Mouse (Mus musculus) intestine, embryonic 16.5 days (tissue): ENCODE results near the gene Lcp1. TPM values are rescaled to one million over a fixed set of nuclear protein-coding genes. Genes with fewer than 3 reads are reported as not detected.
A peak's percentile ranks its signal among the peaks of the same experiment; 100 is the strongest.

Experiments used
- ATAC-seq: fragments of 200-750 bp; cut with Nextera tagmentation; 2 replicates; pipeline ENCODE4 v1.8.0; 2017; ENCODE audit warnings: moderate TSS enrichment, moderate library complexity
- H3K27ac ChIP-seq: fragments of 300-500 bp; sonication (generic); 2 replicates; pipeline ENCODE4 v1.5.1; 2014; ENCODE audit warnings: mild to moderate bottlenecking, low read length
- H3K27me3 ChIP-seq: fragments of 300-500 bp; sonication (generic); replicated peaks from 2 replicates; pipeline ENCODE4 v1.6.1; 2014; ENCODE audit warnings: low read length, control low read depth, mixed read lengths; ENCODE audit not compliant: control insufficient read depth, insufficient read depth
- H3K36me3 ChIP-seq: fragments of 300-500 bp; sonication (generic); 2 replicates; pipeline ENCODE4 v1.6.1; 2014; ENCODE audit warnings: low read length, control low read depth; ENCODE audit not compliant: control insufficient read depth, insufficient read depth
- H3K4me1 ChIP-seq: fragments of 300-500 bp; sonication (generic); 2 replicates; pipeline ENCODE4 v1.6.1; 2014; ENCODE audit warnings: low read length, control low read depth, mixed read lengths; ENCODE audit not compliant: control insufficient read depth, insufficient read depth
- H3K4me2 ChIP-seq: fragments of 300-500 bp; sonication (generic); 2 replicates; pipeline ENCODE4 v1.6.1; 2014; ENCODE audit warnings: low read depth, low read length, control low read depth
- H3K4me3 ChIP-seq: fragments of 300-500 bp; sonication (generic); 2 replicates; pipeline ENCODE4 v1.5.1; 2014; ENCODE audit warnings: mild to moderate bottlenecking, low read length
- H3K9ac ChIP-seq: fragments of 300-500 bp; sonication (generic); 2 replicates; pipeline ENCODE4 v1.6.1; 2014; ENCODE audit warnings: low read depth, low read length
- H3K9me3 ChIP-seq: fragments of 300-500 bp; sonication (generic); 2 replicates; pipeline ENCODE4 v1.6.1; 2016; ENCODE audit warnings: low read length, control low read depth; ENCODE audit not compliant: control insufficient read depth
- WGBS: fragments of 180-500 bp; shearing (Covaris S2); extraction: QIAGEN DNeasy Blood & Tissue Kit; methylation state at CpG from one replicate; pipeline ENCODE4 v1.1.7; 2014; 5-methylcytosine and 5-hydroxymethylcytosine counted together
- polyA plus RNA-seq: library from polyadenylated mRNA; unstranded; fragments of >200 nt; fragmentation: Nextera tagmentation; extraction: Ambion mirVana; gene quantifications from 2 replicates; pipeline ENCODE4 v1.2.1, GENCODE M21; 2015

Lcp1 gene
- polyA plus RNA-seq, 1 experiment from 2014 or later = 105 TPM

DNA sequence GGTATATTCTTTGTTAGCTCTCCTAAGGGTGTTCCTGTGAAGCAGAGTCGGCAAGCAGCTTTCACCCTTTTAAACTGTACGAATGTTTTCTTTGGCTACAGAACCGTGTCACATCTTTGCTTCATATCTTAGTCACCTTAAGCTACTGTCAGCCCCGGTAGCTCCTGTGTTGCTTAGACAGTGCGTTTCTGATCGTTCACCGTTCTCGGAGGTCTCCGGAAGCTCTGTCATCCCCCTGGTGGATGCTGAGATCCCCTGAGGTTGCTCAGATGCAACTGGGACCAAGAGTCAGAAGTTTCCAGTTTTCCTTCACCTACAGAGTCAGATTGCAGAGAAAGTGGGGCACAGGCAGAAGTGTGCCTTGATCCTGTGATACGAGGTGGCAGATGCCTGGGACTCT, 61.5 kb downstream of the Lcp1 start:
- Histone ChIP-seq H3K4me2 (no peak overlapping the region), H3K9me3 (no peaks in the 10 kb centered on the region), H3K9ac (no peak overlapping the region), H3K27me3 (no peaks in the 10 kb centered on the region), H3K36me3 (no peaks in the 10 kb centered on the region), H3K4me3 (no peak overlapping the region), H3K27ac (no peak overlapping the region), H3K4me1 (peaks cover 3% of the 10 kb centered on the region; the same call in 1 of the 2 replicates)
- ATAC-seq = no peak
- 86% methylated on average over 10 of the region's 10 CpGs for WGBS

- H3K27me3 ChIP-seq = no peaks in the 10 kb centered on the region
- H3K4me1 ChIP-seq = peaks cover 3% of the 10 kb centered on the region; the same call in 1 of the 2 replicates
- H3K9ac ChIP-seq = no peak overlapping the region
- H3K27ac ChIP-seq = no peak overlapping the region
- no peak overlapping the region for H3K4me3 ChIP-seq
- H3K36me3 ChIP-seq = no peaks in the 10 kb centered on the region
- no peak overlapping the region for H3K4me2 ChIP-seq
- WGBS = 71% methylated on average over 10 of the region's 10 CpGs
- no peak for ATAC-seq
- H3K9me3 ChIP-seq = no peaks in the 10 kb centered on the region
Observed at GRCm38 (mm10) chr14:75192858-75193257, 62.0 kb downstream of the Lcp1 start.

DNA sequence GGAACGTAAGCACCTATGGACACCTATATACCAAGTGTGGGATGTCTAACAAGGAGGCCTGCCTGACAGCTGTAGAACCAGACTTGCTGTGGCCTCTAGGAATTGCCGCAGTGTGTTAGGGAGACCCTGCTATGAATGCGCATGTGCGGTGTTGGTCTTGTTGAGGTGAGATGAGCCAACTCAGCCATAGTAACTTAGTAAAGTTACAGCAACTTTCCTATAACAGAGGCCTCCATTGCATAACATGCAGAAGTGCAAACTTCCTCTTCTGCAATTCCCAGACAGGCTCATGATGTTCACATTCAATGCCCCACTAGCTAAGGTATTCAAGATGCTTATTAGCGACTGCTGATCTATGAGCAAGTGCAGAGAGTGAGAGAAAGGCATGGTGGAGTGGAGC, 64.6 kb downstream of the Lcp1 start:
- Histone ChIP-seq H3K27ac (no peak overlapping the region), H3K4me2 (no peak overlapping the region), H3K27me3 (no peaks in the 10 kb centered on the region), H3K36me3 (0 out of 2 replicates have a peak, but pooled peaks cover 3% of the 10 kb centered on the region), H3K9ac (no peak overlapping the region), H3K4me1 (peaks cover 3% of the 10 kb centered on the region; the same call in 1 of the 2 replicates), H3K9me3 (no peaks in the 10 kb centered on the region), H3K4me3 (no peak overlapping the region)
- no peak for ATAC-seq
- WGBS = 95% methylated on average over 5 of the region's 5 CpGs

GRCm38 (mm10) chr14:75197027-75197426, 66.1 kb downstream of the Lcp1 start:
- 0 out of 2 replicates have a peak, but pooled peaks cover 3% of the 10 kb centered on the region for H3K36me3 ChIP-seq
- no peak overlapping the region for H3K27ac ChIP-seq
- H3K27me3 ChIP-seq = no peaks in the 10 kb centered on the region
- H3K4me2 ChIP-seq = no peak overlapping the region
- no peak overlapping the region for H3K9ac ChIP-seq
- WGBS = 41% methylated on average over 5 of the region's 5 CpGs
- H3K4me1 ChIP-seq = peaks cover 3% of the 10 kb centered on the region; the same call in 1 of the 2 replicates
- peak; percentile 16; the same call in 1 of the 2 replicates for ATAC-seq
- no peaks in the 10 kb centered on the region for H3K9me3 ChIP-seq
- no peak overlapping the region for H3K4me3 ChIP-seq

DNA sequence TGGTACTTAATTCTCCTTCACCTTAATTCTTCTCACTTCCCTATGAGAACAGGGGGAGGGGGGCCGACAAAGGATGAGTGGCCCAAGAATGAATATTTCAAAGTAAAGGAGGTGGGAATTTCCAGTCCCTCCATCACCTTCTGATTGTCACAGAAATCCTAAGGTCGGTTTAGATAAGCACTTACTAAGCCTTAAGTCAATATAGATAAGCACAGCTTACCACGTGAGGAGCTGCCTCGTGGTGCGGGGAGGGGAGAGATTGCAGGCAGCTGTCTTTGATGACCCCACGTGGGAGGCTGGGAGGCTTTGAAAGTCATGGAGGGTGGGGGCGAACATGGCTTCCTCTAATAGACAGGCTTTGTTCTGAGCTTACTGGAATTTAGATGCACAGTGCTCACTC, 66.8 kb downstream of the Lcp1 start:
- WGBS = 46% methylated on average over 7 of the region's 7 CpGs
- Histone ChIP-seq H3K4me3 (peak overlapping the region; percentile 4; the same call in 1 of the 2 replicates), H3K27me3 (no peaks in the 10 kb centered on the region), H3K27ac (peak overlapping the region; percentile 66), H3K36me3 (0 out of 2 replicates have a peak, but pooled peaks cover 3% of the 10 kb centered on the region), H3K4me2 (peak overlapping the region; percentile 27; the same call in 1 of the 2 replicates), H3K4me1 (peaks cover 3% of the 10 kb centered on the region; the same call in 1 of the 2 replicates), H3K9me3 (no peaks in the 10 kb centered on the region), H3K9ac (peak overlapping the region; percentile 27; the same call in 1 of the 2 replicates)
- ATAC-seq = peak; percentile 94

DNA sequence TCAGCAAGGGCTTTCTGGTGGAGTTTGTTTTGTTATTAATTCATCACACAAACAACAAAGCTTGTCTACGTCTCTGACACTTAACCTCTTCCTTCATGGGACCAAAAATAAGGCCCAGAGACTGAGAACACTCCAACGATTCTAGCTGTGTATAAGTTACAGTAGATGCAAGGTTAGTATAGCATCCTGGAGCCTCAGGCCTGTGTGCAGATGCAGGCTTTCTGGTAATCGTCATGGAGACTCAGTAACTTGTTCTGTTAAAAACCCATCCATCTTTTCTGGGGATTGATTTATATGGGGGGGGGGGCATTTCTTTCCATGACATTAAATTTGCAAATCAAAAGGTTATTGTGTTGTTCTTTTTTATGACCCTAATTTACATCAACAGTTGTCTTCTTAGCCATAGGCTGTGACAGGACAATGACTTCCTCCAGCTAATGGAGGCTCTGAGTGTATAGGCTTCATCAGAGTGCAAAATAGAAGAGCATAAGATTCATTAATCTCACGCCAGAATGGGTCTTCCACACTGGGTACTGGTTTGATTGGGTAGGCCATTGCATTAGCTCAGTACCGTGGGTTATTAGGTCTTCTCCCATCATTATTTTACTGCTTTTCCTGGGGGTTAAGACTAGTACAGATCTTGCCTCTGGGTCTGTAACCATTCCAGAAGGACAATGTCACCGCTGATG, 74.6 kb downstream of the Lcp1 start:
- no peak overlapping the region for H3K4me2 ChIP-seq
- H3K9ac ChIP-seq = no peak overlapping the region
- H3K27ac ChIP-seq = no peak overlapping the region
- H3K27me3 ChIP-seq = no peaks in the 10 kb centered on the region
- H3K4me1 ChIP-seq = no peaks in the 10 kb centered on the region
- H3K36me3 ChIP-seq = no peaks in the 10 kb centered on the region
- no peak for ATAC-seq
- 71% methylated on average over 6 of the region's 6 CpGs for WGBS
- no peaks in the 10 kb centered on the region for H3K9me3 ChIP-seq
- no peak overlapping the region for H3K4me3 ChIP-seq

DNA sequence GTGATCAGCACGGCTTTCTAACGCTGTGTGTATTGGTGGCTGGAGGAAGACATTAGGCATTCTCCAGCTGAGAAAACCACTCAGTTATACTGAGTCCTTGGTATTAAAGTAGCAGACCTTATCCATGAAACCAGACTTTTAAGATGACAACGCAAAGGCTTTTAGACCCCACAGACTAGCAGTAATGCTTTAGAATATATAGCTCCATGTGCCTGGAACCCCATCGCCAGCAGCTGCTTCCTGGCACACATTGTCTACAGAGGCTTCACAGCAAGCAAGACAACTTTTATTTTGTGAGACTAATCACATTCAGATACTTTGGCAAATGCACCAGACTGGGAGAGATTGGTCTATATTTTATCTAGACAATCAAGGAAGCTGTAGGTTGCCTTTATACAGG, 75.4 kb downstream of the Lcp1 start:
- Histone ChIP-seq H3K4me1 (no peaks in the 10 kb centered on the region), H3K4me2 (no peak overlapping the region), H3K9ac (no peak overlapping the region), H3K9me3 (no peaks in the 10 kb centered on the region), H3K36me3 (no peaks in the 10 kb centered on the region), H3K27ac (no peak overlapping the region), H3K4me3 (no peak overlapping the region), H3K27me3 (no peaks in the 10 kb centered on the region)
- WGBS = 90% methylated on average over 4 of the region's 4 CpGs
- no peak for ATAC-seq

DNA sequence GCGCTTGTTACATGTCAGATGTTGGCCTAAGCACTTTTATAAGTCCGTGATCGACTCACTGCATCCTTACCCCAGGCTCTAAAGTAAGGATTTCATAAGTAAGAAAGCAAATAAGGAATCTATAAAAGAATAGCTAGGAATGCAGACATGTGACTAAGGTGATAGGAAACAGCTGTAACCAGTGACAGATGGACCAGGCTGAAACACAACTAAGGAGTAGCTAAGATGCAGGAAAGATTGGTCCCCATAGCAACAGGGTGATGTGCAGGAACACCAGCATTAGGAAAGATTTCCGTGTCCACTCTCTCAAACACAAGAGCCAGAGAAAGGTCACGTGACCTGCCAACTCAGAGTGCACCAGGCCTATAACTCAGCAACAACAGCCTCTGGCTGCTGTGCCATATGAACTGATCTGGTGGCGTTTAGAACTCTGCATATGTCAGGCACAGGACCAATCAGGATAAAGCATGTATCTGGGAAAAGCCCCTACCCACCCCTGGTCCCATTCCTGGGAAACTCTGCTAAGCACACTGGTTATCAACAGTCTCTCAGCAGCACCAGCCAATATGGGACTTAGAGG, 77.8 kb downstream of the Lcp1 start:
- H3K4me2 ChIP-seq = no peak overlapping the region
- no peak for ATAC-seq
- WGBS = 68% methylated on average over 6 of the region's 6 CpGs

GRCm38 (mm10) chr14:75213752-75214151, 82.9 kb downstream of the Lcp1 start:
- H3K4me1 ChIP-seq = peaks cover 3% of the 10 kb centered on the region; the same call in 1 of the 2 replicates
- no peak overlapping the region for H3K4me2 ChIP-seq
- H3K9me3 ChIP-seq = no peaks in the 10 kb centered on the region
- no peak overlapping the region for H3K4me3 ChIP-seq
- H3K27ac ChIP-seq = no peak overlapping the region
- WGBS = 61% methylated on average over 11 of the region's 11 CpGs
- H3K27me3 ChIP-seq = no peaks in the 10 kb centered on the region
- ATAC-seq = no peak
- H3K36me3 ChIP-seq = no peaks in the 10 kb centered on the region
- no peak overlapping the region for H3K9ac ChIP-seq

More for the DNA sequence above, 77.8 kb downstream of the Lcp1 start:
- H3K9me3 ChIP-seq = no peaks in the 10 kb centered on the region
- H3K27ac ChIP-seq = no peak overlapping the region
- H3K4me1 ChIP-seq = no peaks in the 10 kb centered on the region
- no peaks in the 10 kb centered on the region for H3K36me3 ChIP-seq
- no peaks in the 10 kb centered on the region for H3K27me3 ChIP-seq
- H3K9ac ChIP-seq = no peak overlapping the region
- H3K4me3 ChIP-seq = no peak overlapping the region
